Mouse (Mus musculus) lung, adult 2 months (tissue): ENCODE data around the gene Rbck1. TPM values are rescaled to one million over a fixed set of nuclear protein-coding genes. Genes with fewer than 3 reads are reported as not detected.

Source experiments
- DNase-seq: peaks from one replicate; pipeline ENCODE4 v3.0.0; 2022
- H3K4me1 ChIP-seq: fragments of 200-500 bp; 2 replicates; pipeline ENCODE4 v1.6.1; 2011; ENCODE audit warnings: low read length; ENCODE audit not compliant: control insufficient read depth, insufficient read depth
- H3K4me3 ChIP-seq: fragments of 200-500 bp; replicated peaks from 2 replicates; pipeline ENCODE3; 2011; ENCODE audit warnings: low read depth, mild to moderate bottlenecking, control low read depth, low read length; ENCODE audit errors: extremely low read depth
- CTCF ChIP-seq: fragments of 200-500 bp; IDR thresholded peaks from 2 replicates; pipeline ENCODE4 v1.5.1; 2011; ENCODE audit warnings: mild to moderate bottlenecking, low read length, control low read depth; ENCODE audit not compliant: insufficient read depth
- POLR2A ChIP-seq: fragments of 200-500 bp; IDR thresholded peaks from 2 replicates; pipeline ENCODE4 v1.6.1; 2011; ENCODE audit warnings: low read depth, mild to moderate bottlenecking, control low read depth, low read length, borderline replicate concordance; ENCODE audit errors: extremely low read depth
- WGBS: fragments of 180-500 bp; shearing (Covaris S2); methylation state at CpG from one replicate; pipeline ENCODE4 v1.1.7; 2018; 5-methylcytosine and 5-hydroxymethylcytosine counted together
- polyA plus RNA-seq: library from polyadenylated mRNA; depleted of rRNA; stranded (reverse); fragments of >200 nt; gene quantifications from 2 replicates; pipeline ENCODE4 v1.2.3, GENCODE M21; 2012; rRNA removed

The Rbck1 gene
- polyA plus RNA-seq, 1 experiment, result 356 TPM

DNA sequence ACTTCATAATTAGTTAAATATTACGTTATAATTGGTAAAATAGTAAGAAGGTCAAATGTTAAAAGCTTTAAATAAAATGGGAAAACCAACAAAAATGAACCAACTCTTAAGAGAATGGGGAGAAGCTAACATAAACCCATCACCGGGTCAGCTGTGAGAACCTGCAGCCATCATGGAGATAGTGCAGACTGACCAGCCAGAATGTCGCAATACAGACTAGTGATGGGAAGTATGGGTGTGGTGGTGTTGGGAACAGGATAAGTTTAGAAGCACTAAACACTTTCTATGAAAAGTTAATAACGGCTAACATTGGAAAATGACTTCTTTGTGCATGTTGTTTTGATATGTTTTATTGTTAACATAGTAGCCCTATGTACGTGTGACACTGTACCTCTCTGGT, 44.9 kb downstream of the Rbck1 start:
- Histone ChIP-seq H3K4me1 (no peaks in the 10 kb centered on the region), H3K4me3 (no peak overlapping the region)
- WGBS, result 82% methylated on average over 5 of the region's 5 CpGs
- DNase-seq, result no peak
- TF ChIP-seq POLR2A, result no peak
- no peak for TF ChIP-seq CTCF

DNA sequence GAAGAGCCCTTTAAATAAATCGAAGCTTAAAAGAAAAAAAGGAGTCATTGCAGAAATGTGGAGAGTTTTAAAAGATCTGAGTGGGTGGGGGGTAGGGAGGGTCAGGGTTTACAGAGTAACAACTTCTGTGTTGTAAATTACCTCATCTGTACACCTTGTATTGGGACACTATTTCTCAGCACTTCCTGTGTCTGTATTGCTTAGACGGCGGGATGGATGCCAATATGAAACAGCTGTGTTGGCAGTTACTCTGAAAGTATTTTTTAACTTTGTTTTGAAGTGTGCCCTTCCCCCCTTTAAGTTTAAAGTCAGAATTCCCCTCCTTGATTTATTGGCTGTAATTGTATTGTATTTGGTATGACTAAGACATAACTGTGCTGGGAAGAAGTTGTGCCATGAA, 51.0 kb downstream of the Rbck1 start:
- DNase-seq, result no peak
- TF ChIP-seq POLR2A (no peak), CTCF (no peak)
- no peaks in the 10 kb centered on the region for H3K4me1 ChIP-seq
- H3K4me3 ChIP-seq, result no peak overlapping the region
- 52% methylated on average over 3 of the region's 3 CpGs for WGBS

DNA sequence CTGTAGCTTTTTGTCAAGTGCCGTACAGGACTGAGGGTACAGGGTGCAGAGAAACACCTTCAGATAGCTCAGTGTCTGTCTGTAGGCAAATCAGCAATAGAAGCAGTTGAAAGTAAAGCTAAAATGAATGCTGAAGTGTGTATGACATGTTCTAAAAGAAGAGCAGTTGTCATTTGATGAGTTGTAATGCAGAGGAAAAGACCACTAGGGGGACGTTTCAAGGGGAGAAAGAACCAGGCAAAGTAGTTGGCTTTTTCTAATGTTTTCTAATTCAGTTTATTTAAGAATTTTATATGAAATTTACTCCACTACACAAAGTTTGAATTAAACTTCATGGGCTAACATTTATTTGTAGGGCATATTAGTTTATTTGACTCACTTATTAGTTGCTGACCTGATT, 58.8 kb downstream of the Rbck1 start:
- Histone ChIP-seq H3K4me1 (no peaks in the 10 kb centered on the region), H3K4me3 (no peak overlapping the region)
- DNase-seq, result no peak
- WGBS, result 76% methylated on average over 2 of the region's 2 CpGs
- TF ChIP-seq POLR2A (no peak), CTCF (no peak)

Other genes starting within 250 kb of the Rbck1 start
- gene Srxn1, start 227.1 kb downstream of the Rbck1 start, polyA plus RNA-seq, result 47.3 and 54.8 TPM in 2 replicates
- gene Tcf15, start 189.1 kb downstream of the Rbck1 start, polyA plus RNA-seq, result 2.4 and 5.5 TPM in 2 replicates
- gene Csnk2a1, start 105.8 kb downstream of the Rbck1 start, polyA plus RNA-seq, result 16.5 and 27.3 TPM in 2 replicates
- gene Tbc1d20, start 38.8 kb downstream of the Rbck1 start, polyA plus RNA-seq, result 54.3 and 73.4 TPM in 2 replicates
- 6.1 and 6.9 TPM in 2 replicates for gene Trib3, start 11.4 kb upstream of the Rbck1 start, polyA plus RNA-seq
- gene Nrsn2, start 44.0 kb upstream of the Rbck1 start, polyA plus RNA-seq, result 0.17 TPM in 1 of 2 replicates, not detected in the other
- gene Sox12, start 65.4 kb upstream of the Rbck1 start, polyA plus RNA-seq, result 5.6 and 5.8 TPM in 2 replicates
- gene Zcchc3, start 82.4 kb upstream of the Rbck1 start, polyA plus RNA-seq, result 5.1 and 5.8 TPM in 2 replicates
- 8.1 and 8.5 TPM in 2 replicates for gene 6820408C15Rik, start 82.9 kb upstream of the Rbck1 start, polyA plus RNA-seq
- not detected in 2 replicates for gene Defb23, start 132.0 kb upstream of the Rbck1 start, polyA plus RNA-seq
- not detected in 2 replicates for gene Defb20, start 144.4 kb upstream of the Rbck1 start, polyA plus RNA-seq
- not detected in 2 replicates for gene Defb22, start 157.5 kb upstream of the Rbck1 start, polyA plus RNA-seq
- not detected in 2 replicates for gene Defb26, start 179.0 kb upstream of the Rbck1 start, polyA plus RNA-seq
- not detected in 2 replicates for gene Defb28, start 185.6 kb upstream of the Rbck1 start, polyA plus RNA-seq
- not detected in 2 replicates for gene Defb29, start 207.4 kb upstream of the Rbck1 start, polyA plus RNA-seq
- not detected in 2 replicates for gene Gm17416, start 236.7 kb upstream of the Rbck1 start, polyA plus RNA-seq
- not detected in 2 replicates for gene Defb21, start 240.1 kb upstream of the Rbck1 start, polyA plus RNA-seq
- not detected in 2 replicates for gene Defb19, start 247.7 kb upstream of the Rbck1 start, polyA plus RNA-seq